Mouse (Mus musculus): ENCODE data around the gene Nedd9. TPM values are rescaled to one million over a fixed set of nuclear protein-coding genes. Genes with fewer than 3 reads are reported as not detected.

Nedd9 gene
- polyA plus RNA-seq, 1 experiment from 2014 or later = 19.2 TPM

DNA sequence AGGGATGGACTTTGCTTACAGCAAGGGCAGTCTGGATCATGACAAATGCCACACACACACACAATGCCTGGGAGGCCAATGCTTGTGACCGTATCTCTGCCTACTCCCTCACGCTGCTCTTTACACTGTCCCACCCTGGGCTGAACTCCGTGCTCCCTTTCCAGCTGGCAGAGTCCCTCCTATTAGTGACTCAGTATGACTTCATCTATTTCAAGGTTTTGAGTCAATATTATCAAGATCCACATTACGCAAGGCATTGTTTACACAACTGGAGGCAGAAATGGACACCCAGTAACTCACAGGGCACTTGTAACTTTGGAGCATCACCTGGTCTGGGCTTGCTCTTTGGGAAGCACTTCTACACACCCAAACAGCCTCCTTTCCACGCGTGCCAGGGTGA lies 83.3 kb downstream of the Nedd9 start:
- no peak overlapping the region for H3K27ac ChIP-seq
- ATAC-seq (replicated peaks; ENCODE audit: insufficient number of reproducible peaks, insufficient read depth, low FRiP score, low read depth) = peak; percentile 35; the same call in 1 of the 2 replicates
- no peaks in the 10 kb centered on the region for H3K36me3 ChIP-seq
- no peaks in the 10 kb centered on the region for H3K4me1 ChIP-seq (replicated peaks)
- H3K27me3 ChIP-seq = 0 out of 2 replicates have a peak, but pooled peaks cover 4% of the 10 kb centered on the region
- 75% methylated on average over 6 of the region's 6 CpGs for WGBS
- no peak overlapping the region for H3K4me2 ChIP-seq
- H3K4me3 ChIP-seq = no peak overlapping the region
- H3K9me3 ChIP-seq (replicated peaks) = no peaks in the 10 kb centered on the region
- H3K9ac ChIP-seq = no peak overlapping the region

GRCm38 (mm10) chr13:41402441-41403003 lies 84.6 kb downstream of the Nedd9 start:
- ATAC-seq (replicated peaks; ENCODE audit: insufficient number of reproducible peaks, insufficient read depth, low FRiP score, low read depth) = no peak
- 0 out of 2 replicates have a peak, but pooled peaks cover 4% of the 10 kb centered on the region for H3K27me3 ChIP-seq
- no peaks in the 10 kb centered on the region for H3K9me3 ChIP-seq (replicated peaks)
- no peak overlapping the region for H3K27ac ChIP-seq
- no peaks in the 10 kb centered on the region for H3K36me3 ChIP-seq
- H3K4me2 ChIP-seq = no peak overlapping the region
- H3K4me3 ChIP-seq = no peak overlapping the region
- H3K4me1 ChIP-seq (replicated peaks) = no peaks in the 10 kb centered on the region
- WGBS = 60% methylated on average over 6 of the region's 6 CpGs
- H3K9ac ChIP-seq = no peak overlapping the region

DNA sequence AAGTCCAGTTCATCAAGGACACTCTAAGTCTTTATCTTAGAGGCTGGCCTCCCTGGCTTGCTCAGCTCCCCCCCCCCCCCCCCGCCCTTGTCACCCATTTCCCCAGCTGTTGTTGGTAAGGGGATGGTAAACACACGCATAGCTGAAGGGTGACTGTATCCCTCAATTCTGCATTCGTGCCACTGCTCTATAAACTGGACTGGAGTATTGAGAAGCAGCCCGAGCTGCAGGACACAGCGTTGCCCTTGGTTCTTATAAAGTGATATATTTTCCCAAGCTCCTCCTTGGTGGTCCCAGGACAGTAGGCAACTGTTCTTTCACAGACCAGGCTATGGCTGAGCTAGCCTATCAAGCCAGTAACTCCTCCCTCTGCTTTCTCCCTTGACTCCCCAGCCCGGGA lies 85.4 kb downstream of the Nedd9 start:
- no peak for ATAC-seq (replicated peaks; ENCODE audit: insufficient number of reproducible peaks, insufficient read depth, low FRiP score, low read depth)
- Histone ChIP-seq H3K9me3 (replicated peaks) (no peaks in the 10 kb centered on the region), H3K36me3 (no peaks in the 10 kb centered on the region), H3K4me2 (no peak overlapping the region), H3K27me3 (0 out of 2 replicates have a peak, but pooled peaks cover 4% of the 10 kb centered on the region), H3K9ac (no peak overlapping the region), H3K4me1 (replicated peaks) (no peaks in the 10 kb centered on the region), H3K27ac (no peak overlapping the region), H3K4me3 (no peak overlapping the region)
- WGBS = 67% methylated on average over 5 of the region's 6 CpGs

DNA sequence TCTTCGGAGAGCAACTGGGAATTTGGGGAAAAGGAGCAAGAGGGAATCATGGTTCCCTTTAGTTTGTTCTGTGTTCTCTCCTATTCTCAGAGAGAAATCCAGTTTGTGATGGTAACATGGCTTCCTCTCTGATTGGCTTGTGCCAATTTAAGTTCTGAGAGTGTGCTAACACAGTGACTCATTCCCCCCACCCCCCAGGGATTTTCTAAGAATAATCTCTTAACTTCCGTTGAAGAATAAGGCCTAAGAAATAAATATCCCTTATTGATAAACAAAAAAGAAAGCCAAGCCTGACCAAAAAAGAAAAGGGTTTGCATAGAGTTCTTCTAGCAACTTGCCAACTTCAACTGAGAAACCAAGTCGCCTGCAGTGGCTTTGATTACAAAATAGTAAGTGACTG lies 86.9 kb downstream of the Nedd9 start:
- H3K4me3 ChIP-seq = no peak overlapping the region
- H3K27me3 ChIP-seq = 0 out of 2 replicates have a peak, but pooled peaks cover 4% of the 10 kb centered on the region
- 63% methylated on average over 3 of the region's 3 CpGs for WGBS
- H3K9me3 ChIP-seq (replicated peaks) = no peaks in the 10 kb centered on the region
- H3K9ac ChIP-seq = no peak overlapping the region
- H3K36me3 ChIP-seq = no peaks in the 10 kb centered on the region
- H3K4me2 ChIP-seq = no peak overlapping the region
- ATAC-seq (replicated peaks; ENCODE audit: insufficient number of reproducible peaks, insufficient read depth, low FRiP score, low read depth) = no peak
- no peak overlapping the region for H3K27ac ChIP-seq
- H3K4me1 ChIP-seq (replicated peaks) = no peaks in the 10 kb centered on the region

GRCm38 (mm10) chr13:41392191-41392590 lies 95.0 kb downstream of the Nedd9 start:
- Histone ChIP-seq H3K36me3 (no peaks in the 10 kb centered on the region), H3K9ac (no peak overlapping the region), H3K27me3 (no peaks in the 10 kb centered on the region), H3K4me3 (no peak overlapping the region), H3K27ac (no peak overlapping the region), H3K4me2 (no peak overlapping the region), H3K9me3 (replicated peaks) (no peaks in the 10 kb centered on the region), H3K4me1 (replicated peaks) (no peaks in the 10 kb centered on the region)
- no peak for ATAC-seq (replicated peaks; ENCODE audit: insufficient number of reproducible peaks, insufficient read depth, low FRiP score, low read depth)
- WGBS = 76% methylated on average over 2 of the region's 2 CpGs

DNA sequence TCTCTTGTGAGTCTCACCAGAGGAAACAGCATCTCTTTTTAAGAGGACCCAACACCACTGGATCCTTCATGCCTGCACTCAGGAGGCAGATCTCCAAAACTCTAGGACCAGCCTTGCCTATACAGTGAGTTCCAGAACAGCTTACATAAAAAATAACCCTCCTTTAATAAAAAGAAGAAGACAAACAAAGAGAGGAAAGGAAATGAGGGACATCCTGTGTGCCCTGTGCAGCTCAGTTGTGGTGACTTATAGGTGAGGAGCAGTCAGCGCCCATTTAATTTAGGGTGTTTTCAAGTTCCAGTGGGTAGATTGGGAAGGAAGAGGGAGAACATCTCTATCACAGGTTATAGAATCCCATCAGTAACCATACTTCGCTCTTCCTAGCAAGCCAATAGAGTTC lies 96.5 kb downstream of the Nedd9 start:
- Histone ChIP-seq H3K9me3 (replicated peaks) (no peaks in the 10 kb centered on the region), H3K27me3 (no peaks in the 10 kb centered on the region), H3K4me2 (no peak overlapping the region), H3K9ac (no peak overlapping the region), H3K4me3 (no peak overlapping the region), H3K27ac (no peak overlapping the region), H3K4me1 (replicated peaks) (0 out of 2 replicates have a peak, but pooled peaks cover 2% of the 10 kb centered on the region), H3K36me3 (no peaks in the 10 kb centered on the region)
- no peak for ATAC-seq (replicated peaks; ENCODE audit: insufficient number of reproducible peaks, insufficient read depth, low FRiP score, low read depth)
- 77% methylated on average over 2 of the region's 2 CpGs for WGBS

DNA sequence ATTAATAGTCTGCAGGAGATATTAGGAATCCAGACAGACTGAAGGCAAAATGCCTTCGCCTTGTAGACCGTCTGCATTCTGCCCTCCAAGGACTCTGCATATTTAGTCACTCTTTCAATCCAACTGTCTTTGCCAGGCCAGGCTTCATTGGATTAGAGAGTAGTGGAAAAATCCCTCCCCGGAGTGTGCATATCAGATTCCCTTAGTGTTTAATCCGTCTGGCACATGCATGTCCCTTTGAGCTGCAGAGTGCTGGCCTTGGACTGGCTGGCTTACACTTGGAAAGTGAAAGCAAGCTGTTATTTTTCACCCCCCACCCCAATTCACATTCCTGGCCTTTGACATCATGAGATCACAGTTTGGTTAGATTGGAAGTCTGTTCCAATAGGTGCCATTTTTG lies 100.6 kb downstream of the Nedd9 start:
- H3K9me3 ChIP-seq (replicated peaks) = no peaks in the 10 kb centered on the region
- no peak overlapping the region for H3K9ac ChIP-seq
- WGBS = 40% methylated on average over 4 of the region's 4 CpGs
- H3K36me3 ChIP-seq = no peaks in the 10 kb centered on the region
- H3K4me1 ChIP-seq (replicated peaks) = 0 out of 2 replicates have a peak, but pooled peaks cover 2% of the 10 kb centered on the region
- 0 out of 2 replicates have a peak overlapping the region, but pooled peaks have one; percentile 16 for H3K27ac ChIP-seq
- H3K4me2 ChIP-seq = no peak overlapping the region
- H3K27me3 ChIP-seq = 0 out of 2 replicates have a peak, but pooled peaks cover 1% of the 10 kb centered on the region
- H3K4me3 ChIP-seq = no peak overlapping the region
- no peak for ATAC-seq (replicated peaks; ENCODE audit: insufficient number of reproducible peaks, insufficient read depth, low FRiP score, low read depth)

- WGBS = 66% methylated on average over 4 of the region's 4 CpGs
- Histone ChIP-seq H3K27me3 (0 out of 2 replicates have a peak, but pooled peaks cover 2% of the 10 kb centered on the region), H3K4me3 (no peak overlapping the region), H3K9me3 (replicated peaks) (no peaks in the 10 kb centered on the region), H3K27ac (no peak overlapping the region), H3K4me2 (no peak overlapping the region), H3K4me1 (replicated peaks) (0 out of 2 replicates have a peak, but pooled peaks cover 2% of the 10 kb centered on the region), H3K9ac (no peak overlapping the region), H3K36me3 (no peaks in the 10 kb centered on the region)
- ATAC-seq (replicated peaks; ENCODE audit: insufficient number of reproducible peaks, insufficient read depth, low FRiP score, low read depth) = no peak
These were observed 102.3 kb downstream of the Nedd9 start for GRCm38 (mm10) chr13:41384896-41385295.

DNA sequence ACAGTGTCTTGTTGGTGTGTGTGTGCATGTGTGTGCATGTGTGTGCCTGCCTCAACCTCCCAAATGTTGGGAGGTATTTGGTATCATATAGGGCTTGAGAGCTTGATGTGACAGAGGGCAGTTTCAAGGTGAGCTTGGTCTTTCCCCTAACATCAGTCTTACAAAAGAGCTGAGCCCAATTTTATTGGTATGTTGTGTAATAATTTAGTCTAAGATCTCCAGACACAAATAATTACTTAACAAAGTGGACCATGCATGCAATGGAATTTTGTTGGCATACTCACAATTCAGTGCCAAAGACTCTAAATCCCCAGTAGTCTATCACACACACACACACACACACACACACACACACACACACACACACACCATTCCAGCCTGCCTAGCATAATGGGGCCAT lies 104.5 kb downstream of the Nedd9 start:
- Histone ChIP-seq H3K9ac (no peak overlapping the region), H3K36me3 (no peaks in the 10 kb centered on the region), H3K27ac (no peak overlapping the region), H3K4me2 (no peak overlapping the region), H3K4me1 (replicated peaks) (0 out of 2 replicates have a peak, but pooled peaks cover 2% of the 10 kb centered on the region), H3K4me3 (no peak overlapping the region), H3K27me3 (0 out of 2 replicates have a peak, but pooled peaks cover 2% of the 10 kb centered on the region), H3K9me3 (replicated peaks) (no peaks in the 10 kb centered on the region)
- ATAC-seq (replicated peaks; ENCODE audit: insufficient number of reproducible peaks, insufficient read depth, low FRiP score, low read depth) = no peak

DNA sequence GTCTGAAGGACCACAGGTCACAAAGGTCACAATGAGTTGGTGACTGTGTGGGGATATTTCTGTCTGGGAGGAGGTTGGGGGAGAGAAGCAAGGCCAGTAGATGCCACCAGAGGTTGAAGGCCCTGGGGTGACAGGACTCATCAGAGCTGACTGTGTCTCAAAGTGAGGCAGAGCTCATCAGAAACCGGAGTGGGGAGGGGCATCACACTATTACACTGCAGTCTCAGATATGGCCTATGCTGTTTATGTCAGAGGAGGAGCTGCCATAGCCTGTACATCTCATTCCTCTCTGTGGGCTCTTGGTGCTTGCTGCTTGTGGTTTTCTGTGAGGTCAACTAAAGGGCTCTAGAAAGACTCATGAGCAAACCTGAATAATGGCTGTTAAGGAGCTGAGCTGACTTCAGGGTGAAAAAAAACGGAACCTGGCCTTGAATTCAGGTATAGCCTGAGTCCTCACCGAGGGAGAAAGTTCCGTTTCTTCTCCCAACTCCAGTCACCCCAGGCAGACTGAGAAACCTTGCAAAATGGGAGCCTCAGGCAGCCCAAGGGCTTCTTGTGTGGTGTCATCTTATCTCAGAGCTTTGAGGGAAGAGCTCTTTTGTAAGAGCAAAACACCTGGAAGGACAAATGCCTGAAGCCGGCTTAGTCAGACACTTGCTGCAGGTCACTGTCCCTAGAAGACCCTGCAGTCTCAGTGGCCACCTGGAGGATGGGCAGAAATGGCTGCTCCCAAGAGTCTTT lies 105.2 kb downstream of the Nedd9 start:
- Histone ChIP-seq H3K27me3 (0 out of 2 replicates have a peak, but pooled peaks cover 6% of the 10 kb centered on the region), H3K27ac (no peak overlapping the region), H3K4me2 (no peak overlapping the region), H3K9ac (no peak overlapping the region), H3K4me3 (no peak overlapping the region), H3K36me3 (no peaks in the 10 kb centered on the region), H3K4me1 (replicated peaks) (0 out of 2 replicates have a peak, but pooled peaks cover 2% of the 10 kb centered on the region), H3K9me3 (replicated peaks) (no peaks in the 10 kb centered on the region)
- WGBS = 72% methylated on average over 5 of the region's 5 CpGs
- no peak for ATAC-seq (replicated peaks; ENCODE audit: insufficient number of reproducible peaks, insufficient read depth, low FRiP score, low read depth)

GRCm38 (mm10) chr13:41381041-41381805 lies 105.9 kb downstream of the Nedd9 start:
- H3K27ac ChIP-seq = no peak overlapping the region
- ATAC-seq (replicated peaks; ENCODE audit: insufficient number of reproducible peaks, insufficient read depth, low FRiP score, low read depth) = no peak
- no peaks in the 10 kb centered on the region for H3K4me1 ChIP-seq (replicated peaks)
- no peak overlapping the region for H3K4me3 ChIP-seq
- no peaks in the 10 kb centered on the region for H3K36me3 ChIP-seq
- 73% methylated on average over 7 of the region's 7 CpGs for WGBS
- no peak overlapping the region for H3K9ac ChIP-seq
- 0 out of 2 replicates have a peak, but pooled peaks cover 6% of the 10 kb centered on the region for H3K27me3 ChIP-seq
- no peaks in the 10 kb centered on the region for H3K9me3 ChIP-seq (replicated peaks)
- H3K4me2 ChIP-seq = no peak overlapping the region

Measured in heart, embryonic 15.5 days (tissue).